21 mouse cellular contexts compared by ENCODE assay signal in genomic region chr9:22056303-22056910, GRCm38 (mm10). TPM values are rescaled to one million over a fixed set of nuclear protein-coding genes. Genes with fewer than 3 reads are reported as not detected.
DNase-seq lines count a peak whose midpoint lies in the region; ATAC-seq and TF ChIP-seq lines count a peak whose summit lies in the region.
"Had no signal": no experiment of that assay in that cellular context is flagged by ENCODE, and none has a peak within 500 bp of the region (broad histone marks: within the 10 kb centered on the region; RNA-seq: fewer than 3 reads in every experiment).

No protein-coding gene starts in this region.

- H3K4me2 ChIP-seq in kidney, embryonic 14.5 days (replicated peaks; ENCODE audit: low read depth, low read length): no peak overlapping the region
- H3K4me2 ChIP-seq in intestine, postnatal 0 days (replicated peaks; ENCODE audit: low read depth): no peak overlapping the region
- H3K4me2 ChIP-seq: embryonic facial prominence, embryonic 13.5 days; forebrain, embryonic 12.5 days; hindbrain, embryonic 13.5 days had no signal

- peak; percentile 59 for DNase-seq in cerebellum, adult 9-10 months
- peak; percentile 44 to 55 for DNase-seq in kidney, adult 8-10 months
- peak; percentile 26 to 48 for DNase-seq in right cerebral cortex, postnatal 10 days (ENCODE audit: low spot score in 2 of 2)
- no peak for DNase-seq in right cerebral cortex, postnatal 14 days
- DNase-seq: adrenal gland, postnatal 25 days; cerebellum, adult 8-10 months; gastrocnemius, postnatal 10 days; heart, adult 18-20 months; heart, postnatal 10 days had no signal

- H3K27me3 ChIP-seq in kidney, embryonic 14.5 days (ENCODE audit: control insufficient read depth, insufficient read depth, low read length): peaks cover 27% of the 10 kb centered on the region
- peaks cover 31% of the 10 kb centered on the region for H3K27me3 ChIP-seq in intestine, postnatal 0 days (replicated peaks; ENCODE audit: control insufficient read depth, insufficient read depth, low read length)

- H3K27ac ChIP-seq in kidney, embryonic 14.5 days (ENCODE audit: low read depth, low read length): no peak overlapping the region
- no peak overlapping the region for H3K27ac ChIP-seq in intestine, postnatal 0 days (ENCODE audit: low read depth, low read length)
- H3K27ac ChIP-seq: embryonic facial prominence, embryonic 13.5 days; forebrain, embryonic 12.5 days; heart, embryonic 10.5 days; hindbrain, embryonic 13.5 days had no signal

- H3K4me1 ChIP-seq in kidney, embryonic 14.5 days (ENCODE audit: control insufficient read depth, insufficient read depth, low read length): peaks cover 10% of the 10 kb centered on the region
- 0 out of 2 replicates have a peak, but pooled peaks cover 4% of the 10 kb centered on the region for H3K4me1 ChIP-seq in intestine, postnatal 0 days (replicated peaks; ENCODE audit: control insufficient read depth, insufficient read depth, low read length)

- H3K4me3 ChIP-seq in kidney, embryonic 14.5 days (ENCODE audit: low read length): no peak overlapping the region
- H3K4me3 ChIP-seq in intestine, postnatal 0 days (ENCODE audit: low read depth, low read length): no peak overlapping the region
- H3K4me3 ChIP-seq: embryonic facial prominence, embryonic 13.5 days; forebrain, embryonic 12.5 days; heart, embryonic 10.5 days; hindbrain, embryonic 13.5 days had no signal

- ATAC-seq in cerebellum, adult (ENCODE audit: insufficient number of reproducible peaks, low FRiP score, low TSS enrichment): no peak
- ATAC-seq in kidney, embryonic 14.5 days (ENCODE audit: low FRiP score, low TSS enrichment): no peak
- ATAC-seq in intestine, postnatal 0 days: no peak
- ATAC-seq: activated CD4-positive, CD25-positive, alpha-beta regulatory T cell, adult 4 months; forebrain, embryonic 16.5 days; Patski had no signal

- TF ChIP-seq CTCF in intestine, postnatal 0 days (IDR thresholded peaks at IDR 0.05; ENCODE audit: low read depth): no peak

- H3K9ac ChIP-seq in kidney, embryonic 14.5 days (ENCODE audit: low read depth, low read length): no peak overlapping the region
- H3K9ac ChIP-seq in intestine, postnatal 0 days (ENCODE audit: low read depth, low read length): no peak overlapping the region
- H3K9ac ChIP-seq: forebrain, embryonic 12.5 days; hindbrain, embryonic 13.5 days had no signal

- 80% methylated on average over 9 of the region's 9 CpGs for WGBS in kidney, embryonic 14.5 days
- WGBS in intestine, postnatal 0 days: 73% methylated on average over 9 of the region's 9 CpGs

- H3K9me3 ChIP-seq in kidney, embryonic 14.5 days (ENCODE audit: control insufficient read depth, low read length): no peaks in the 10 kb centered on the region
- no peaks in the 10 kb centered on the region for H3K9me3 ChIP-seq in intestine, postnatal 0 days (ENCODE audit: control insufficient read depth)
- H3K9me3 ChIP-seq: forebrain, embryonic 12.5 days; heart, embryonic 10.5 days; hindbrain, embryonic 13.5 days had no signal

- peaks cover 30% of the 10 kb centered on the region for H3K36me3 ChIP-seq in kidney, embryonic 14.5 days (ENCODE audit: control insufficient read depth, insufficient read depth, low read length)
- peaks cover 35% of the 10 kb centered on the region for H3K36me3 ChIP-seq in intestine, postnatal 0 days (ENCODE audit: control insufficient read depth, insufficient read depth)

RNA-seq across cellular contexts. Expression of gene Elavl3, which starts 4.6 kb away (rescaled TPM):
- 0.12 and 0.20 TPM in 2 replicates for polyA plus RNA-seq in kidney, embryonic 14.5 days (2014; fragmentation: Nextera tagmentation; extraction: Ambion mirVana)
- polyA plus RNA-seq in intestine, postnatal 0 days (2015; fragmentation: Nextera tagmentation; extraction: Ambion mirVana): 0.78 and 0.99 TPM in 2 replicates
- polyA plus RNA-seq: activated CD4-positive, CD25-positive, alpha-beta regulatory T cell, adult 4 months had no signal

RNA-seq across cellular contexts. Expression of gene Gm49318, which starts 14.7 kb away (rescaled TPM):
- polyA plus RNA-seq in kidney, embryonic 14.5 days (2014; fragmentation: Nextera tagmentation; extraction: Ambion mirVana): not detected in 2 replicates
- polyA plus RNA-seq in intestine, postnatal 0 days (2015; fragmentation: Nextera tagmentation; extraction: Ambion mirVana): not detected in 2 replicates
- polyA plus RNA-seq: activated CD4-positive, CD25-positive, alpha-beta regulatory T cell, adult 4 months; C2C12; embryonic facial prominence, embryonic 13.5 days; forebrain, embryonic 12.5 days; forebrain, embryonic 16.5 days; heart, embryonic 10.5 days; heart, embryonic 14.5 days; hindbrain, embryonic 13.5 days; Patski had no signal

RNA-seq across cellular contexts. Expression of gene Zfp653, which starts 14.8 kb away (rescaled TPM):
- 9.9 and 11.0 TPM in 2 replicates for polyA plus RNA-seq in kidney, embryonic 14.5 days (2014; fragmentation: Nextera tagmentation; extraction: Ambion mirVana)
- 4.2 and 4.5 TPM in 2 replicates for polyA plus RNA-seq in intestine, postnatal 0 days (2015; fragmentation: Nextera tagmentation; extraction: Ambion mirVana)

RNA-seq across cellular contexts. Expression of gene Ecsit, which starts 28.8 kb away (rescaled TPM):
- polyA plus RNA-seq in kidney, embryonic 14.5 days (2014; fragmentation: Nextera tagmentation; extraction: Ambion mirVana): 29.9 and 41.5 TPM in 2 replicates
- 23.8 and 25.3 TPM in 2 replicates for polyA plus RNA-seq in intestine, postnatal 0 days (2015; fragmentation: Nextera tagmentation; extraction: Ambion mirVana)

RNA-seq across cellular contexts. Expression of gene Cnn1, which starts 42.6 kb away (rescaled TPM):
- polyA plus RNA-seq in kidney, embryonic 14.5 days (2014; fragmentation: Nextera tagmentation; extraction: Ambion mirVana): 4.7 and 5.1 TPM in 2 replicates
- 419 and 432 TPM in 2 replicates for polyA plus RNA-seq in intestine, postnatal 0 days (2015; fragmentation: Nextera tagmentation; extraction: Ambion mirVana)
- polyA plus RNA-seq: activated CD4-positive, CD25-positive, alpha-beta regulatory T cell, adult 4 months had no signal
